In the genomic region with DNA sequence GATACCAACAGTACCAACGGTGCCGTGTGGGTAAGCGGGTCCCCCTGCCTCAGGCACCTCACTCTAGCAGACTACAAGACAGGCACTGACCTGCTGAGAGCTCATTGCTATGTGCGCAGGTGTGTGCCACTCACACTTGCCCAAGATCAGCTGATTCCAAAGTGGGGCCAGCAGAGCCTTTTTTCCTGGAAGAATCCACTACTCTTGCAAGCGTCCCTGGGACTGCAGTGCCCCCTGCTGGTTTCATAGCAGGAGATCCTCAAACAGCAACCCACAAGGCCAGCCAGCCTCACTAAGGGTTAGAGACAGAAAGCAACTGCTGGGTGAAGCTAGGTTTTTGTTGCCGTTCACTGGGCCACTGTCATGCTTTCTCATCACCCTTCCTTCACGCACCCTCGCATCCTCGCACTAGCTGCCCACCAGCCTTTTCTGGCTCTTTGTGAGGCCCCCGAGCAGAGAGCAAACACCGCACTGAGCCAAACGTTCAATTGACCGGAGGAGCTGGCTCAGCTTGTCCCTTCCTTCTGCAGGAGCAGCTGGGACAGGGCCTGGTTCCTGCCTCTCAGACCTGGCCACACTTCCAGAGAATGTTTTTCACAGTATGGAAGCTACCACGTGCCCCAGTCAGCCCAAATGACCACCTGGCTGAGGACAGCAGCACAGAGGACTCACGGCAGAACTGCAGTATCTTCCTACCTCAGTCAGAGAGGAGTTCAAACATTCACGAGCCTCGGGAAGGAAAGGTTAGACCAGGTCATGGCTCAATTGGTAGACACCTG, we compare ENCODE assay signal across 8 mouse cellular contexts. TPM values are rescaled to one million over a fixed set of nuclear protein-coding genes. Genes with fewer than 3 reads are reported as not detected.
A peak's percentile ranks its signal among the peaks of the same experiment; 100 is the strongest.
DNase-seq lines count a peak whose midpoint lies in the region; ATAC-seq lines count a peak whose summit lies in the region.

No protein-coding gene starts in this region.

- 82% methylated on average over 17 of the region's 17 CpGs for WGBS in heart, embryonic 11.5 days (ENCODE audit: insufficient replicate concordance)

- H3K4me1 ChIP-seq in heart, embryonic 11.5 days (ENCODE audit: control insufficient read depth, insufficient read depth, low read length), result peaks cover 7% of the 10 kb centered on the region

- H3K9ac ChIP-seq in heart, embryonic 11.5 days (ENCODE audit: low read depth, low read length), result 0 out of 2 replicates have a peak overlapping the region, but pooled peaks have one; percentile 1

- ATAC-seq in heart, embryonic 11.5 days (replicated peaks; ENCODE audit: insufficient number of reproducible peaks, low FRiP score, low TSS enrichment), result no peak

- H3K36me3 ChIP-seq in heart, embryonic 11.5 days (ENCODE audit: control insufficient read depth, insufficient read depth, low read length), result 0 out of 2 replicates have a peak, but pooled peaks cover 2% of the 10 kb centered on the region

- H3K27ac ChIP-seq in heart, embryonic 11.5 days (ENCODE audit: low read depth, low read length), result no peak overlapping the region

- H3K4me2 ChIP-seq in heart, embryonic 11.5 days, result no peak overlapping the region

- DNase-seq in gastrocnemius, adult 18-20 months (ENCODE audit: low spot score), result peak; percentile 40
- no peak for DNase-seq in gastrocnemius, adult 8-10 months (ENCODE audit: low spot score in 2 of 2)
- DNase-seq in NIH3T3 (ENCODE audit: low read depth), result peak; percentile 83
- DNase-seq in cerebellum, postnatal 14 days, result peak; percentile 84 to 89
- DNase-seq in layer of hippocampus, adult 18-20 months (ENCODE audit: low spot score in 2 of 2), result peak; percentile 68 to 84
- DNase-seq in lung, postnatal 10 days, result peak; percentile 85
- peak; percentile 65 for DNase-seq in right cerebral cortex, postnatal 25 days

- no peak overlapping the region for H3K4me3 ChIP-seq in heart, embryonic 11.5 days (ENCODE audit: low read depth, low read length)

- H3K9me3 ChIP-seq in heart, embryonic 11.5 days (replicated peaks; ENCODE audit: control insufficient read depth, low read length), result no peaks in the 10 kb centered on the region

- H3K27me3 ChIP-seq in heart, embryonic 11.5 days (ENCODE audit: control insufficient read depth, insufficient read depth, low read length), result no peaks in the 10 kb centered on the region

RNA-seq across cellular contexts. Expression of a gene that starts 22.1 kb away (rescaled TPM):
- 10 to 100 TPM; 45.7 to 48.1 TPM for total RNA-seq in gastrocnemius, adult 18-20 months (2021)
- 10 to 100 TPM; 34.0 to 46.3 (median 41.0) TPM for total RNA-seq in gastrocnemius, adult 8-10 months (2022)
- 83.2 and 83.4 TPM in 2 replicates for polyA plus RNA-seq in heart, embryonic 11.5 days (2014; fragmentation: Nextera tagmentation; extraction: Ambion mirVana)
- 10 to 100 TPM; 38.6 to 39.3 TPM for total RNA-seq in layer of hippocampus, adult 18-20 months (2021)

RNA-seq across cellular contexts. Expression of a gene that starts 22.3 kb away (rescaled TPM):
- 1 to 10 TPM; 4.1 to 4.9 TPM for total RNA-seq in gastrocnemius, adult 18-20 months (2021)
- total RNA-seq in gastrocnemius, adult 8-10 months (2022), result 1 to 10 TPM; 4.9 to 5.8 (median 5.4) TPM
- polyA plus RNA-seq in heart, embryonic 11.5 days (2014; fragmentation: Nextera tagmentation; extraction: Ambion mirVana), result 14.6 and 18.9 TPM in 2 replicates
- 10 to 100 TPM; 13.9 to 17.9 TPM for total RNA-seq in layer of hippocampus, adult 18-20 months (2021)

RNA-seq across cellular contexts. Expression of a gene that starts 30.3 kb away (rescaled TPM):
- 10 to 100 TPM; 39.0 to 48.2 TPM for total RNA-seq in gastrocnemius, adult 18-20 months (2021)
- 10 to 100 TPM; 36.3 to 53.3 (median 39.2) TPM for total RNA-seq in gastrocnemius, adult 8-10 months (2022)
- polyA plus RNA-seq in heart, embryonic 11.5 days (2014; fragmentation: Nextera tagmentation; extraction: Ambion mirVana), result 57.5 and 72.0 TPM in 2 replicates
- 10 to 100 TPM; 81.4 to 86.5 TPM for total RNA-seq in layer of hippocampus, adult 18-20 months (2021)

RNA-seq across cellular contexts. Expression of a gene that starts 34.2 kb away (rescaled TPM):
- 1 to 10 TPM; 6.0 to 8.4 TPM for total RNA-seq in gastrocnemius, adult 18-20 months (2021)
- total RNA-seq in gastrocnemius, adult 8-10 months (2022), result 1 to 10 TPM; 5.0 to 9.2 (median 7.5) TPM
- 15.1 and 16.0 TPM in 2 replicates for polyA plus RNA-seq in heart, embryonic 11.5 days (2014; fragmentation: Nextera tagmentation; extraction: Ambion mirVana)
- 10 to 100 TPM; 31.7 to 32.5 TPM for total RNA-seq in layer of hippocampus, adult 18-20 months (2021)

Comparison
In these comparisons a context has a peak if more than half of its experiments do, and no peak if none do; other contexts are left out.
1. DNase-seq: peak in gastrocnemius, adult 18-20 months (single experiment), NIH3T3 (single experiment), cerebellum, postnatal 14 days (2 of 2), layer of hippocampus, adult 18-20 months (2 of 2), lung, postnatal 10 days (single experiment) and right cerebral cortex, postnatal 25 days (single experiment); none in gastrocnemius, adult 8-10 months (0 of 2).